Mouse (Mus musculus) neutrophil, adult 5-6 weeks (primary cell): ENCODE results near the gene Galnt16. TPM values are rescaled to one million over a fixed set of nuclear protein-coding genes. Genes with fewer than 3 reads are reported as not detected.

Experiments used
- ATAC-seq: fragments of 151-379, 151-347 bp; 2 replicates; pipeline ENCODE4 v1.8.0; 2017; ENCODE audit warnings: mild to moderate bottlenecking, moderate TSS enrichment; ENCODE audit not compliant: insufficient number of reproducible peaks, poor library complexity, low FRiP score, severe bottlenecking; ENCODE audit errors: extremely low read depth
- total RNA-seq: library from RNA; stranded (forward); fragments of 200-1000 nt; gene quantifications from 2 replicates; pipeline ENCODE4 v1.2.3, GENCODE M21; 2017

The Galnt16 gene
- total RNA-seq, 1 experiment from 2014 or later, result not detected

DNA sequence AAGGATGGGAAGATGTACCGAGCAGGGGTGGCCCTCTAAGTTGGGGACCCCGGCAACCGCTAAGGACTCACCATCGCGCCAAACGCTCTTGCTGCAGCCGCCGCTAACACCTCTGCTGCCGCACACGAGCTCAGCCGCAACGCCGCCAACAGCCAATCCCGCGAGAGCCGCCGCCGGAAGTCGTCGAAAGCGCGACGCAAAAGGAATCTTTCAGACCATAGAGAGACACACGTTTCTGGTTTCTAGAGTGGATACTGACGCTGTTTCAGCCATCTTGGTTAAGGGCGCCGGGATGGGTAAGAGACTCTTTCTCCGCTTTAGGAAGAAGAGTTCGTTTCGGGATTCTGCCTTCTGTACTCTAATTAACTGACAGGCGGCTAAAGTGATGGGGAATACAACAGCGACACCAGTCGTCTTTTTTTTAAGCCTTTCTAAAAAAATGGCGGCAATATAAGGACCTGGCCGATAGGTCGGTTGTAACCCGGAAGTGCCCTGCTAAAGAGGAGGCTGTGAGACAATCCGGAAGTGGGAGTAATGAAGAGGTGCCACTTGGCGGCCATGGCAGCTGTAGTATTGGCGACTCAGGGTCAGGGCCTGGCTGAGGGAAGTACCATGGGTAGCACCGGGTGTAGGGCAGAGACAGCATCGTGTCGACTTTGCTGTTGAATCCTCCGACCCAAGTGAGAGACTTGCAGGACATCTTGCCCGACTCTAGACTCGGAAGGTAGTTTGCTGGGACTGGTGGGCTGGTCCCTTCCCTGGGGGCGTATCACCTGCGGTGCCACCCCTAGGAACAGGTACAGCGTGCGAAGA, 125.8 kb downstream of the Galnt16 start, which contains the start of the genes Slc39a9 and Erh:
Slc39a9 (plus strand) TSS at position 191 of the 813 bp plus-strand sequence.
Erh (minus strand) TSS at position 649 of the 813 bp plus-strand sequence.
- ATAC-seq, result peak; percentile 93

DNA sequence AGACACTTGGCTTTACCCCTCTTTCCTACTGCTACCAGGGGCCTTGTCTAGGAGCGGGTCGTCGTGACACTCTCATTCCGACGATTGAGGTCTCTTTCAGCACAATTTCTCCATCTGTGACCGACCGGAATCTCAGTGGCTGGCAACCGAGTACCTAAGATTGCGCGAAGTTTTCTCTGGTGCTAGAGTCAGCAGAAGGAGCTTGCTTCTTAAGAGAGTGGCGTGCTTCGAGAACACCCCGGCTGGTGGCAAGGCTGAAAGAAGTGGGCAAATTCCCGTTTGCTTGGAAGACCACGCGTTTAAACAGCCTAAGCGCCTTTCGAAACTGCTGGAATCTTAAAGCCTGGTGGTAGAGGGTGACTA, 126.4 kb downstream of the Galnt16 start:
- ATAC-seq, result no peak

DNA sequence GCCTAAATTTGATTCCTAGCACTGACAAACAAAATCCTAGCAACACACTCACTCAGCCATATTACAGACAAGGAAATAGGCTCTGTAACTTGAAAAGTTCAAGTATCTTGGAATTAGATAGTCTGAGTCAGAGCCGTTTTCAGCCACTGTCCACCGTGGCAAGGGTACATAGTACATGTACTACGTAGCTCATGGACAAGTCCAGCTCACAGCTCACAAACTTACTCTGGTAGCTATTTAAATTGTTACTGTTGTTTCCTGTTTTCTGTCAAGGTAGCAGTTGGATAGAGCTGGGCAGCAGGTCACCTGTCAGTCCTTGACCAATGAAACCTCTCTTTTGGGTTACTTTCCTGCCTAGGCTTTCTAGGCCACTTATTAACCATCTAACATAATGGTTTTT, 128.3 kb downstream of the Galnt16 start:
- ATAC-seq, result no peak

DNA sequence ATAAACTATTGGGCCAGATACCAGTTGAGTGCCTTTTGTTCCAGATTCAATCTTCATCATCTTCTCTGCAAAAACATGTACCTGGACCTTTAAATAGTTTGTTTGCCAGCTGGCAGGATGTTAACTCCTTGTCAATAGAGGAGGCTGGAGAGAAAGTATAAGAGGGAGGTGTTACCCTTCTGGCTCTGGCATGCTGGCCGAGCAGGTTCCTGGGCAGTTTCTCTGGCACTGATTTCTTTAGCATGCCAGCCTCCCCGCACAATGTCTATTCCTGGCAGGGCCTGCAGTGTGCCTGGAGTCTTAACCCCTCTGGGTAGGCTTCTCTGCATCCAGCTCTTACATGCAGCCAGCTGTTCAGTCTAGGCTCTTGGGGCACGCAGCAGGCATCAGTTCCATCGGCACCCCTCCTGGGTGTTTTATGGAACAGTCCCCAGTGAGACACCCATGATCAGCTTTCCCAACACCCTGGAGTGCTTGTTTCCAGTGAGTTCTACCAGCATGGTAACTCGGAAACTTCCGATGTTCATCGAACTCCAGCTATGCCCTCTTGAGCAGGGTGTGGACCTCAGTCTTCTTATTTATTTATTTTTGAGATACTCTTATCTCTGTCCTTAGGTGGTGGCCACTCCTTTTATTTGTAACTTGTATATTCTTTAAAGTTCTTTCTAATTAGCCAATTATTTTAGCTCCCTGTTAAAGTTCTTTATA, 136.0 kb downstream of the Galnt16 start:
- ATAC-seq, result no peak

DNA sequence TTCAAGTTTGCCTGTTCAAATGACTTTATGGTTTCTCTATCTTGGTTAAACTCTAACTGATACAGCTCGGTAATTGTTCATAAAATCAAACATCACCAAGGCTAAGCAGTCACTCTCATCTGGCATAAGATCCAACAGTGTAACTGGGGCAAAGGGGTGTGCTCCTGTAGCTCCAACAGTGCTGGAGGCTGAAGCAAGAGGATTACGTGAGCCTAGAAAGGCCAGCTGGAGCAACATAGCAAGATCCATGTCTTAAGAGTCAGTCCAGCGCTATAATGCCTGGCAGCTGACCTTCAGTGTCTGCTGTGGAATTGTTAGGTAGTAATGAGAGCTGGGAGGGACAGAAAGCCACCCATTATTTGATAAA, 136.6 kb downstream of the Galnt16 start:
- no peak for ATAC-seq

DNA sequence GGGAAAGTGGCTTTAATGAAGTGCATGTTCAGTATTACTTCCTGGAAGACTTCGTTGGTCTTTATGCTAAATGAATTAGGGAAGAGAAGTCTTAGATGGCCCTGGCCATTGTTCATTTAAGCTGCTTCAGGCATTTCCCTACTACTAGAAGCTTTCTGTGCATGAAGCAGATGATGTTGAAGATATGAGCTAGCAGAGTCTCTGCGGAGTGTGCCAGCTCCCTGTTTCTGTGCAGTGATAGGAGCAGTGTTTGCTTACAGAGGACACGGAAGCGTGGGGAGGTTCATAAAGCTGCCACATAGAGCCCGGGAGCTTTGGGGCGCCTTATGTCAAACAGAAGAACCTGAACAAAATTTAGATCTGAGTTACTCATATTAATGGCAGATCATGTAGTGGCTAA, 140.6 kb downstream of the Galnt16 start:
- ATAC-seq, result no peak

DNA sequence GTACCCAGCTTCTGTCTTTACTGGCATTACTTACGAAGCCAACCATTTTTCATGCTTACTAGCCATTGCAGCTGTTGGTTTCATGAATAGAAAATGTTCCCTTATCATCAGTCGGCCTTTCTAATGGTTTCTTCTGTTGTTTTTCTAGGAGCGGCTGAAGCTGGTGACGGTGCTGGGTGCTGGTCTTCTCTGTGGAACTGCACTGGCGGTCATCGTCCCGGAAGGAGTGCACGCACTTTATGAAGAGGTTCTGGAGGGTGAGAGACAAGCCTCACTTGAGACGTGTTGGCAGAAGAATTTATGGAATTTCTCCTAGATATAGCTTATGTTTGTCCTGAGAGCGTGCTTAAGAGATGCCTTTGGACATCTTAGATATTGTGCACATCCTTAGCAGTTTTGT, 144.2 kb downstream of the Galnt16 start:
- no peak for ATAC-seq

DNA sequence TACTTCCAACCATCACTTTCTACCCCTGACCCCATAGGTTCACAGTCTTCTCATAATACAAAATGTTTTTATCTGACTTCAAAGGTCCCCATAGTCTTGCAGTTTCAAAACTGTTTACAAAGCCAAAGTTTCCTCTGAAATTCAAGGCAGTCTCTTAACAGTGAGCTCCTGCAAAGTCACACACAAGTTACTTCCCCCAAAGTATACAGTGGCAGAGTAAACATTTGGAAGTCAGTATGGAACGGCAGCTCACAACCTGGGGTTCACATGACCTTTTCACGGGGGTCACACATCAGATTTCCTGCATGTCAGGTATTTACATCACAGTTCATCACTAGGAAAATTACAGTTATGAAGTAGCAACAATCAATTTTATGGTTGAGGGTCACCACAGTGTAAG, 145.9 kb downstream of the Galnt16 start:
- ATAC-seq, result no peak

DNA sequence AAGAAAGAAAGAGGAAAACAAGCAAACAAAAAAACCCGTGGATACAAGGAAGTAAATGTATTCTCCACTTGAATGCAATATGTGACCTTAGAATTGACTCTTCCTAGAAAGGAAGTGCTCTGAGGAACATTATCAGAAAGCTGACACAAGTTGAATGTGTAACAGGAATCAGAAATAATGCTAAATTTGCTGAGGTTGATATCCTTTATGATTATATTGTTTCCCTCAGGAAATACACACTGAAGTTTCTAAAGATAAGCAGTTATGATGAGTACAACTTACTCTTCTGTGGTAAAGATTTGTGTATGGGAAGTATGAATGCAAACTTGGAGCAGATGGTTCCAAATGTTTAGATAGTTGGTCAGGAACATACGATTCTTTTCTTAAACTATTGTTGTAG, 150.3 kb downstream of the Galnt16 start:
- no peak for ATAC-seq

DNA sequence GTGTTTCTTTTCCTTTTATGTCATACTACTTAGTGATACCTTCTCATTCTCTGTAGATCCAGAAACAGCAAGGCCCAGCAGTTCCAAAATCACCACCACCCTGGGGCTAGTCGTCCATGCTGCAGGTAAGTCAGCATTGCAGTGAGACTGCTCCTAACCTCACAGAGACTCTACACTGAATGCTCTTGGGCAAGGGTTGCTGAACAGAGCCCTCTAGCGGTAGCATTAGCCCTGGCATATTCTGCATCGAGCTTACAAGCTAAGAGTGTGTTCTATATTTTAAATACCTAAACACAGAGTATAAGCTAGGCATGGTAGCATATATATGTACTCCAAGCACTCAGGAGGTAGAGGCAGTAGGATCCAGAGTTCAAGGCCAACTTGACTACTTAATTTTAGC, 155.1 kb downstream of the Galnt16 start:
- no peak for ATAC-seq

Other genes starting within 250 kb of the Galnt16 start
- 41.5 and 45.7 TPM in 2 replicates for gene Dcaf5, start 81.7 kb upstream of the Galnt16 start, total RNA-seq
- 37.8 and 42.8 TPM in 2 replicates for gene Exd2, start 55.2 kb upstream of the Galnt16 start, total RNA-seq
- 14.7 and 18.6 TPM in 2 replicates for gene Slc39a9, start 125.6 kb downstream of the Galnt16 start, total RNA-seq
- 23.4 and 28.9 TPM in 2 replicates for gene Erh, start 126.1 kb downstream of the Galnt16 start, total RNA-seq
- gene Plekhd1, start 174.3 kb downstream of the Galnt16 start, total RNA-seq, result not detected in 2 replicates
- gene Ccdc177, start 242.4 kb downstream of the Galnt16 start, total RNA-seq, result not detected in 2 replicates